Mouse (Mus musculus) hindbrain, postnatal 0 days (tissue): ENCODE measurements at regions not wholly inside any gene's neighbourhood (a gene's known extent, or its start where the extent isn't known, plus 50 kb on each side); places are given as distances from the start of the nearest gene placed in this dataset.

Experiments
- ATAC-seq: fragments of 200-750 bp; cut with Nextera tagmentation; 2 replicates; pipeline ENCODE4 v1.8.0; 2017; ENCODE audit warnings: mild to moderate bottlenecking, moderate TSS enrichment, moderate library complexity
- DNase-seq: peaks from one replicate; pipeline ENCODE4 v3.0.0-alpha.2; 2015; ENCODE audit warnings: low spot score
- H3K27ac ChIP-seq: fragments of 300-500 bp; sonication (generic); 2 replicates; pipeline ENCODE4 v1.5.1; 2014; ENCODE audit warnings: mild to moderate bottlenecking
- H3K27me3 ChIP-seq: fragments of 300-500 bp; sonication (generic); 2 replicates; pipeline ENCODE4 v1.6.1; 2014; ENCODE audit warnings: low read length, mixed read lengths; ENCODE audit not compliant: insufficient read depth
- H3K36me3 ChIP-seq: fragments of 300-500 bp; sonication (generic); 2 replicates; pipeline ENCODE4 v1.6.1; 2014; ENCODE audit warnings: low read length, mixed read lengths; ENCODE audit not compliant: insufficient read depth
- H3K4me1 ChIP-seq: fragments of 300-500 bp; sonication (generic); 2 replicates; pipeline ENCODE4 v1.6.1; 2014; ENCODE audit warnings: antibody characterized with exemption, low read length, mixed read lengths; ENCODE audit not compliant: insufficient read depth
- H3K4me2 ChIP-seq: fragments of 300-500 bp; sonication (generic); 2 replicates; pipeline ENCODE4 v1.6.1; 2014; ENCODE audit warnings: low read depth, mild to moderate bottlenecking, low read length, moderate library complexity, mixed read lengths
- H3K4me3 ChIP-seq: fragments of 300-500 bp; sonication (generic); 2 replicates; pipeline ENCODE4 v1.5.1; 2014; ENCODE audit warnings: low read length
- H3K9ac ChIP-seq: fragments of 300-500 bp; sonication (generic); replicated peaks from 2 replicates; pipeline ENCODE4 v1.6.1; 2014; ENCODE audit warnings: mild to moderate bottlenecking, low read length, moderate library complexity, mixed read lengths
- H3K9me3 ChIP-seq: fragments of 300-500 bp; sonication (generic); 2 replicates; pipeline ENCODE4 v1.6.1; 2016; ENCODE audit warnings: low read length, mixed read lengths
- CTCF ChIP-seq: IDR thresholded peaks from 2 replicates; pipeline ENCODE4 v1.5.1; 2016; ENCODE audit warnings: antibody characterized with exemption, control low read depth, low read depth
- WGBS: fragments of 180-500 bp; shearing (Covaris S2); extraction: QIAGEN DNeasy Blood & Tissue Kit; methylation state at CpG from one replicate; pipeline ENCODE4 v1.1.7; 2014; 5-methylcytosine and 5-hydroxymethylcytosine counted together

DNA sequence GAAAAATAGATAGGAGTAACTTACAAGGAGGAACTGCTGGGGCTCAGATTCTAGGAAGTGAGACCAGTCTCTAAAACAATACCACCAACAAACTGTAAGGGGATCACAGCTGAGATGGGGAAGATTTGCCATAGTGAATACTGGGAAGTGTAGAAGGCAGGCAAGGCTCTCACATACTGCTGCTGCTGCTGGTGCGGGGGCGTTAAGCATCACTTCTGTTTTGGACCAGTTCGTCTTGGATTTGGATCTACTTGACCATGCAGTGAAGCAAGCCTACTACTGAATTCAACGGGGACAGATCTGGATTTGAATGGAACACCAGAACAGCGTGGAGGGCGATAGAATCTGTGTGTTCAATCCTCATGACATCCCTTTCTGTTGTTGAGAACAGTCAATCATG is 76.1 kb upstream of the Serp2 start:
- Histone ChIP-seq H3K9ac (no peak overlapping the region), H3K4me2 (no peak overlapping the region), H3K4me3 (no peak overlapping the region), H3K9me3 (no peaks in the 10 kb centered on the region), H3K27ac (no peak overlapping the region), H3K4me1 (peaks cover 11% of the 10 kb centered on the region; the same call in 1 of the 2 replicates), H3K27me3 (no peaks in the 10 kb centered on the region), H3K36me3 (no peaks in the 10 kb centered on the region)
- DNase-seq (no peak), ATAC-seq (no peak)
- WGBS: 65% methylated on average over 6 of the region's 6 CpGs
- TF ChIP-seq CTCF: no peak

DNA sequence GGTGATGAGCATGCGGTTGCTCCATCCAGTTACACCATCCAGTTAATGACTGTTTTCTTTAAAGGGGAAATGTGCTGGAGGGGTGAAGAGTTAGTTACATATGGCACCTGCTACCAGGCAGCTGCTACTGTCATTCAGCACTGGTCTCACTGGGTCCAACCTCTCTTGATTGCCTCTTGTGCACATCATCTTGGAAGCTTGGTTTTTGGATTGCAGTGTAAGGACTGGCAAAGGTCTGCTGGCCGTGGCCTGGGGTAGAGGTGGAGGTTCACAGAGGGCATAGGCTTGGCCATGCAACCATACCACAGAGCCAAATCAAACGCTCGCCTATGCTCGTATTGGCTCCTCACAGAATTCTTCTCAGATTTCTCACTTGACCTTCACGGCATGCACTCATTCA is 75.1 kb upstream of the Serp2 start:
- Histone ChIP-seq H3K4me1 (peaks cover 12% of the 10 kb centered on the region; the same call in 1 of the 2 replicates), H3K27me3 (no peaks in the 10 kb centered on the region), H3K9me3 (no peaks in the 10 kb centered on the region), H3K4me3 (no peak overlapping the region), H3K27ac (no peak overlapping the region), H3K36me3 (no peaks in the 10 kb centered on the region), H3K9ac (no peak overlapping the region), H3K4me2 (no peak overlapping the region)
- no peak for ATAC-seq
- 65% methylated on average over 6 of the region's 6 CpGs for WGBS
- DNase-seq: no peak
- TF ChIP-seq CTCF: no peak

DNA sequence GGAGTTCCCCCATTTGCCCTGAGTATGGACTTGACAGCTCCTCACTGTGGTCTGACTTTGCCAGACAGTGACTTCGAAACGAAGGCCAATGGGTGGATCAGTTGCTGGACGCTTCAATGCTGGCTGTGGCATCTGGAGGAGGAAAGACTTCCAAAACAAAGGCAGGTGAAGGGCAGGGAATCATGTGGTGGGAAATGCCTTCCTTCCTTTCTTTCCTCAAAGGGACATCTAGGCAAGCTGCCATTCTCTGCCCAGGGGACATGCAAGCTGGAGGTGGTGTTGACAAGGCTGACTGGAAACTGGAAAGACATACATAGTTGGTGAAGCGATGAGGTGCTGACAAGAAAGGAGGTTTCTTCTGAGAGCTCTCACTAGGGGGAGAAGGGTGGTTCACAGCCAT is 74.5 kb upstream of the Serp2 start:
- ATAC-seq: no peak
- no peak overlapping the region for H3K9ac ChIP-seq
- 68% methylated on average over 4 of the region's 4 CpGs for WGBS
- peaks cover 14% of the 10 kb centered on the region for H3K4me1 ChIP-seq
- no peaks in the 10 kb centered on the region for H3K27me3 ChIP-seq
- no peak overlapping the region for H3K4me3 ChIP-seq
- H3K36me3 ChIP-seq: no peaks in the 10 kb centered on the region
- TF ChIP-seq CTCF: no peak
- no peaks in the 10 kb centered on the region for H3K9me3 ChIP-seq
- DNase-seq: no peak
- no peak overlapping the region for H3K4me2 ChIP-seq
- no peak overlapping the region for H3K27ac ChIP-seq

DNA sequence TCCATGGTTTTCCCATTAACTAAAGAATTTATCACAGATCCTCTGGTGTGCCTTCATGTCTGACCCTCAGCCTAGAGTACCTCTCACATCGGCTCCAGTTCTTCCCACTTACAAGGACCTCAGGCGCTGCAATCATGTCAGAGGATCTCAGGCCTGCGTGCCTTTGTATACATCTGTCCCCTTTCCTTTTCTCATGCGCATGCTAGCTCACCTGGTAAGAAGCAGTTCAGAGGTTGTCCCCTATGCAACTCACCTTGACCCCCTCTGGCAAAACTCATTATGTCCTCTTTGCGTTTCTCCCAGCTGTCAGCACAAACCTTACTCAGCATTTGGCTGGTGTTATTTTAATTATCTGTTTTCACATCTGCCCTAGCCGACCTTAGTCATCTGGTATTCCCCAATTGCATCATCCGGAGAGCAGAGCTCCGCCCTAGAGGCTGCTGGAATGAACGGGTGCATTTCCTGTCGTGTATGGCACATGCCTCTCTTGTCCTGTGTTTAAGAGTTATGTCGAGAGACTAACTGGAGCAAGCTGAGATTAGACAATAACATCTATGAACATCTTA is 73.3 kb upstream of the Serp2 start:
- Histone ChIP-seq H3K4me2 (no peak overlapping the region), H3K4me3 (no peak overlapping the region), H3K36me3 (no peaks in the 10 kb centered on the region), H3K27me3 (no peaks in the 10 kb centered on the region), H3K9me3 (no peaks in the 10 kb centered on the region), H3K27ac (no peak overlapping the region), H3K4me1 (peaks cover 25% of the 10 kb centered on the region), H3K9ac (no peak overlapping the region)
- 88% methylated on average over 11 of the region's 11 CpGs for WGBS
- DNase-seq (no peak), ATAC-seq (no peak)
- TF ChIP-seq CTCF: no peak

DNA sequence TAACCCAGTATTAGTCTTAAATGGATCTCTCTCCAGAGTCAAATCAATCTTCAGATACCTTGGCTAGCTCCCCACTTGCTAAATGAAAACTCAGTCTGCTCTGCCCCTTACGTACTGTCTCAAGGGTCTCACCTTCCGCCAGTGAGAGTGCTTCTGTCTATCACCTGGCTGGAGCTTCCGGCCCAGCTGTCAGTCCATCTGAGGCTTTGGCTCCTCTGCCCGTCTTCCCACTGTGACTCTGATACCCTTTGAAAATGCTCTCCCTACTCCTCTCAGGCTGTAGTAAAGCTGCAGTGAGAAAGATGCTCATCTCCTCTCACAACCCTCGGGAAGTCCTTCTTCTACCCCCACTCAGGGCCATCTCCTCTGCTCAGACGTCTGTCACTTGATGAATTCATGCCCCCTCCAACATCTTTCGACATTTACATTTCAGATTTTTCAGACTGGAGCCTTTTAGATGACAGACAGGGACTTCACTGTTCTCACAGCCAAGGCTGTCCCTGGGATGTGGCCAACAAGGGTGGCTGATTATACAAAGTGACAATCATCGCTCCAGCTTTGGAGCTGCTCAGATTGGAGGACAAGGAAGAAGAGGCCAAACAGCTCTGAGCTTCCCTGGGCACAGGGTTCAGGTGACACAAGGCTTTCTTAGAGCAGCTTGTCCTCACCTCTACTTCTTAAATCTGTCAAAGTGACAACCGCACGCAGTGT is 71.6 kb upstream of the Serp2 start:
- Histone ChIP-seq H3K4me2 (no peak overlapping the region), H3K27ac (peak overlapping the region; percentile 70), H3K27me3 (no peaks in the 10 kb centered on the region), H3K9ac (no peak overlapping the region), H3K36me3 (no peaks in the 10 kb centered on the region), H3K4me3 (no peak overlapping the region), H3K9me3 (no peaks in the 10 kb centered on the region), H3K4me1 (peaks cover 31% of the 10 kb centered on the region)
- 53% methylated on average over 10 of the region's 10 CpGs for WGBS
- DNase-seq (peak; percentile 73), ATAC-seq (peak; percentile 71)
- TF ChIP-seq CTCF: no peak

DNA sequence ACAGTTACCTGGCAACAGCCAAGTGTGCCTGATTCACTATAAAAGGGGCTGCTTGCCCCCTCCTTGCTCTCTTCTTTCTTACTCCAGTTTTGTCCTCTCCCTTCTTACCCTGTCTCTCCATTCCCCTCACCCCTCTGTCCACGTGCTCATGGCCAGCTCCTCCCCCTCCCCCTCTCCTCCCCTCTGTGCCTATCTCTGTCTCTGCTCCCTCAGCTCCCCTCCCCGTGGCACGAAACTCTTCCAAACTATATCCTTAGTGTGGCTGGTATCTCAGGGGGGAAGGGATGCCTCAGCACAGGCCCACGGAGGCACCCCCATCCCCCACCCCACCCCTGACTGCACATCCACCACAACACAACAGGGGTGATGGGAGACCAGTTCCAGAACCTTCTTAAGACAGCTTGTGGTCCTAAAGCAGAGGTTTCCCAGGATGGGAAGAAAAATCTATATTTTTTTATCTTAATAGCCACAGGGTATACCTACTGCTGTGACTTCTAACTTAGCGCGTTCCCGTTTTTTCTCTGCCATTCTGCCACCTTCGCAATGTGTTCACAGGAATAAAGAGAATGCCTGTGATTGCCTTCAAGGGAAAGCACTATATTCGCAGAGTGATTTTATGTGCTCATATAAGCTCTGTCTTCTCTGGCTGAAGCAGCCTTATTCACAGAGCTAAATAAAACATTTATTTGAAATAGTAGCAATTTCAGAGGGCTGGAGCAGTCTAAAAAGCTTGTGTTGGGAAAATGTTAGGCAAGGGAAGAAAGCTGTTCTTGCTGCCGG is 69.1 kb upstream of the Serp2 start:
- H3K4me2 ChIP-seq: no peak overlapping the region
- DNase-seq (peak; percentile 48), ATAC-seq (peak; percentile 43)
- WGBS: 40% methylated on average over 10 of the region's 10 CpGs
- H3K9me3 ChIP-seq: no peaks in the 10 kb centered on the region
- no peaks in the 10 kb centered on the region for H3K36me3 ChIP-seq
- peaks cover 30% of the 10 kb centered on the region for H3K4me1 ChIP-seq
- H3K4me3 ChIP-seq: no peak overlapping the region
- H3K27ac ChIP-seq: peak overlapping the region; percentile 41; the same call in 1 of the 2 replicates
- no peaks in the 10 kb centered on the region for H3K27me3 ChIP-seq
- no peak overlapping the region for H3K9ac ChIP-seq
- TF ChIP-seq CTCF: no peak
